Mouse (Mus musculus): Measurements from ENCODE around the gene Map1lc3b.
A peak's percentile ranks its signal among the peaks of the same experiment; 100 is the strongest.

Map1lc3b gene

DNA sequence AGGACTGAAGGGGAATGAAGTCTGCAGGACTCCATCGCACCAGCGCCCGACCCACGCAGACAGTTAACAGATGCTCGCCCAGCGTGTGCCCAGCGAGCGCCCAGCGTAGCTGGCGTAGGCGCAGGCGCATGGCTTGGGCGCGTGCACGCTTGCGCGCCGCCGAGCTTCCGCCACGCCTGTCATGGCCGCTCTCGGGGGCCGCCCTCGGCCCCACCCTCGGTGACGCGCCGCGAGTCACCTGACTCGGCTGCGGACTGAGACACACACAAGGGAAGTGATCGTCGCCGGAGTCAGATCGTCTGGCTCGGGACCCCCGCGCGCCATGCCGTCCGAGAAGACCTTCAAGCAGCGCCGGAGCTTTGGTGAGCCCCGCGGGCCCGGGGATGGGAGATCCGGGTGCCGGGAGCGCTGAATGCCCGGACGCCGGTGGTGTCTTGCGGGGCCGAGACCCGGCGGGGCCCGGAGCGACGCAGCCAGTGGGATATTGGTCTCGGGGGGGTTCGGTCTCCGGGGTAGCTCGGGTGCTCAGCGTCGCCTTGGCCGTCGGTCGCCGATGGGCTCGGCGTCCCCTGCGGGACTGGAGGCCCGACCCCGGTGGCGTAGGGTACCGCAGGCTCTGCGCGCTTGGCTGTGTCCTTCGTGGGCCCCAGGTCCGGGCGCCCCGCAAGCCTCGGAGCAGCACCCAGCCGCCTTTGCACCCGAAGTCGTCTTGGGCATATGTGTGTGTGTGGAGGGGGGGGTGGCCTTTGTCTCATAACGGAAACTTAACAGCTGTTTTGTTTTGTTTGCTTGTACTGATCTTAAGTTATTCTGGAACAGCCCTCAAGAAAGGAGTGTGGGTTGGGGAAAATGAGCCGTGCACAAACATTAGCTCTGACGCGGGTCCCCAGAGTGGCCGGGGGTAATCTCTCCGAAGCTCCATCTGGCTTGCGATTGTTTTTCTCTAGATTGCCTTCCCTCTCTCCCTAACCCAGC, at the start of gene Map1lc3b:
TSS of gene Map1lc3b (plus strand) at position 159 of the 975 bp plus-strand sequence.
- DNase-seq (ENCODE audit: low read depth, low spot score): peak; percentile 94

DNA sequence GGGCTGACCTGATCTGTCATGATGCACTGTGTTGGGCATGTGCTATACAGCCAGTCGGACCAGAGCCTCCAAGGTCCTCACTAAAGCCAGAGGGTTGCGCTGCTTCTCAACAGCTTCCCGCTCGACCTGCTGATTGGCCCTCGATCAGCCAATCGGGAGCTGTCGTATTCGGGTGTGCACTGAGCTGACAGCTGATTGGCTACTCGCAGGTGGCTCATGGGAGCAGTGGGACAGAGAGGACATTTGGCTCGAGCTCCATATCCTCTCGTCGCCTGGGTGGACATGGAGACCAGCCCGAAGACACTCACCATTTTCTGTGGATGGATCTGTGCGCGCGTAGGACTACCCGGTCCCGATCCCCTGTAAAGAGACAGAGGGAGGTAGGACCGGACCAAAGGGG, 48.3 kb upstream of the Map1lc3b start:
- no peak for DNase-seq (ENCODE audit: low read depth, low spot score)

DNA sequence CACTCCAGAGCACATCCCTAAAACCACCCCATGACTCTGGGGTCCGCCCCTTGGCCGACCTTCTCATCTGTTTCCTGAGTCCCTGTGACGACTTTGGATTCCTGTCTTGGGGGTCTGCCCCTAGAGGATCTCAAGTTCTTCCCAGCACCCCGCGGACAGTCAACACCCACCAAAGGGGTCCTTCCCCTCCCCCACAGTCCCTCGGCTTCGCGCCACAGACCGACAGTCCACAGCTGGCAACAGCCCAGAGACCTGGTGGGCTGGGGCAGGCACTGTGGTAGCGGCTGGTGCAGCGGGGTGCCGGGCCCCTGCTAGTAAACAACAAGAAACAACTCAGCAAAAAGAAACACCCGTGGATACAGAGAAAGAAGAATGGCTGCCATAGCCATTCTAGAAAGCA, 47.3 kb upstream of the Map1lc3b start:
- no peak for DNase-seq (ENCODE audit: low read depth, low spot score)

DNA sequence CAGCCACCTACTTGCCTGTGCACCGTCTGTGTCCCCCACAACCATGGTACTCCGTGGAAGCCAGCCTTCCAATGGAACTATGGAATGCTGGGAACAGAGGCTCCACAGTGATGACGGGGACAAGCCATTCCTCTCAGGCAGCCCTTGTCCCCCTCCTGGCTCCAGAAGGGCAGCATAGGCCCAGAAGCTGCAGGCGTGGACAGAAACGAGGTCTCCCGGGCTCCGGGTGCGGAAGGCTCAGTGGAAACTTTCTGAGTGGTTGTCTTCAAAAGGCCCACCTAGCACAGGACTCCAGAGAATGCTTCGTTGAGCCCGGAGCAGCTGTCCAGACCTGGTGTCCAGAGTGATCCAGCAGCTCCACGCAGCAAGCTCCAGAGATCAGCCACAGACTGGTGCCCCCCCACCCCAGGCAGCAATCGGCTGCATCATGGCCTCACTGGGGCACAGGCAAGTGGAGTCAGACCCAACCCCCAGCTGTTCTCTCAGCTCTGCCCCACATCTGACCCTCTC, 45.8 kb upstream of the Map1lc3b start, which contains the start of gene 1700018B08Rik:
TSS of gene 1700018B08Rik (minus strand) at position 45 of the 510 bp plus-strand sequence.
- no peak for DNase-seq (ENCODE audit: low read depth, low spot score)

DNA sequence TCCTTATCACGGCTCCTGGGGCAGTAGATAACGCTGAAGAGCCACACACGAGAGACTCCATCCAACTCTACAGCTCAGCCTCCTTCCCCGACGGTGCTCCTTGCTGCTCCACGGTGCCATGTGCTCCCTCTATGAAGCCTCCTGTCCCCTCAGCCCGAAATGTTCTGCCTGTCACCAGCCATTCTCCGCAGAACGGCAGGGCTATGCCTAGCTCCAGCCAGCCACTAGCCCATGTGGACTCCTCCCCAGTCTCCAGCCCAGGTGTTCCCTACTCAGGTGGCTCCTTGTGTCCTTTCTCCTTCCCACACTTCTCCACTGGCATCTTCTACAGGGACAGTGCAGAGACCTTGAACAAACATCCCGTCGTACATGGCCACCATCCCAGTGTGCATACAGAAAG, 45.2 kb upstream of the Map1lc3b start:
- DNase-seq (ENCODE audit: low read depth, low spot score): no peak

DNA sequence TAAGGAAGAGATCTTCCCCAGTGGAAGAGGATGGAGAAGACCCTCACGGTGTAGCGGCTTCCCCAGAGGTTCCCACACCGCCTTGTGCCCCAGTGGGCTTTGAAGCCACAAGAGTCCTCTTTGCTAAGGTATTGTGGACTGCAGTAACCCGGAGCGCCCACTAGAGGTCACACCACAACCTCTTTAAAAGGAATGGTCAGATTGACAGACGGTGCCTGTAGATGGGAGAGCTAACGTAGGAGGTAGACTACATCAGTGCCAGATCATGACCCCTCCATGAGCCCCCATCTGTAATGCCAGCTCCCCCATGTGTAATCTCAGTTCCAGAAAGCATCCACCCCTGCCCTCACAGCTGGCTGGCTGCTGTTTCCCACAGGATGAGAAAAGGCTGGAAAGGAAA, 43.0 kb upstream of the Map1lc3b start:
- peak; percentile 79 for DNase-seq (ENCODE audit: low read depth, low spot score)

DNA sequence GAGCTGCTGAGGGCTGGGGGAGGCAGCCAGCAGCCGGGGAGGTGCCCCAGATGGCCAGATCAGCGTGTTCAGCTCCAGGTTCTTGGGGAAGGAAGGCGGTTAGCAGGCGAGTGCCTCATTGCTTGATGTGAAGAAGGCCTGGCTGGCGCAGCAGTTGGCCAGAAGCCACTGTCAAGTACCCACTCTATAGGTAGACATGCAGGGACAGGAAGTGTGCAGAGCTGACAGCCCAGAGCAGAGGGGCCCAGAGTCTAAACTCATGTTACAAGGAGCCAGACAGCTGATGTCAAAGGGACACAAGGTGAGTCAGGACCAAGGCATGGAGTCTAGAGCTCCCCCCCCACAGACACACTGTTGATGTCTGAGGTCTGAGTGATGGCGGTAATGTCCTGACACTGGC, 40.1 kb upstream of the Map1lc3b start:
- no peak for DNase-seq (ENCODE audit: low read depth, low spot score)

DNA sequence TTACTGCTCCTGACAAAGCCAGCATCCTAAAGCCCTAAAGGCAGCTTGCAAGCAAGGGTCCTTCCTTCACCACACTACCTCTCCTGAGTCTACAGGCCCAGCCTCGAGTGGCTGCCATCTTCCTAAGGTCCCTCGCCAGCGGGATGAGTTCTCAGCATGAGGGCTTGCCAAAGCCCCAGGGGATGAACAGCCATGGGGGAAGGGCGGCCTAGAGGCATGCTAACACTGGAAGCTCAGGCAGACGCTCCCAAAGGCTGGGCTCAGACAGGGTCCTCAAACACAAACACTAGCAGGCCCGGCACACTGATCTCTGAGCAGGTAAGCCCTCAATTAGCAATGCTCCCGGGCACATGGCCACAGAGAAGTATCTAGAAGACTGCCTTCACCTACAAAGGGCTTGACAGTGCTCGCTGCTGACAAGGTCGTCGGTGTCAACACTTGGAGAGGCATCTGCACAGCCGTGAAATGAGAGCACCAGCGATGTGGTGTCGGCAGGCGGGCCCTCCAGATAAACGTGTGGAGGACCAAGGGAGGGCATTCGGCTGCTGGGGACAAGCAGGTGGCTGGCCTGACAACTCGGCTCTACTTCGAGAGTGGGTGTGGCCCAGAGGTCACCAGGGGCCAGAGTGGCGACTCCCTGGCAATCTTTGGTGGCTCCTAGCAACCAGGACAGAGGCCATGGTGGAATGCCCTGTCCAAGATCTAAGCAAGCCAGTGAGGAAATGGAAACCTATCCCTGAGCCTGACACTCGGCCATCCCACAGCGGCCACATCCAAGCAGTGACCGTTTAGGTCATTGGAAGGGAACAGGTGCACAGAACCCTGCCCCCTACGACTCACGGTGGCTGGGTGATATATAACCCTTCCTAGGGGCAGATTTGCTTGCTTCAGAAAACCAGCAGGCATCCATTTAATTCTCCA, 38.8 kb upstream of the Map1lc3b start:
- peak; percentile 96 for DNase-seq (ENCODE audit: low read depth, low spot score)

DNA sequence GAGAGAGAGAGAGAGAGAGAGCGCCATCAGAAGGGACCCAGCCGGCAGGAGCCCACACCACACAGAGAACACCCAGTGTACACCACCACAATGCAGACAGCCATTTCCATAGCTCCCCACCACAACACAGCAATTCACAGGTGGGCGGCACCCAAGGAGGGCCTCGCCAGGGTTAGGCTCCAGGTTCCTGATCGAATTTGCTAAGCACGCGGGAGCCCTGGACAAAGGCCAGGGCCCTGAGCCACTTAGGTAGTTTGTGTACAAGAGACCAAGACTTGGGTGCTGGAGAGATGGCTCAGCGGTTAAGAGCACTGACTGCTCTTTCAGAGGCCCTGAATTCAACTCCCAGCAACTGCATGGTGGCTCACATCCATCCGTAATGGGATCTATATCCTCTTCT, 37.7 kb upstream of the Map1lc3b start:
- DNase-seq (ENCODE audit: low read depth, low spot score): no peak

DNA sequence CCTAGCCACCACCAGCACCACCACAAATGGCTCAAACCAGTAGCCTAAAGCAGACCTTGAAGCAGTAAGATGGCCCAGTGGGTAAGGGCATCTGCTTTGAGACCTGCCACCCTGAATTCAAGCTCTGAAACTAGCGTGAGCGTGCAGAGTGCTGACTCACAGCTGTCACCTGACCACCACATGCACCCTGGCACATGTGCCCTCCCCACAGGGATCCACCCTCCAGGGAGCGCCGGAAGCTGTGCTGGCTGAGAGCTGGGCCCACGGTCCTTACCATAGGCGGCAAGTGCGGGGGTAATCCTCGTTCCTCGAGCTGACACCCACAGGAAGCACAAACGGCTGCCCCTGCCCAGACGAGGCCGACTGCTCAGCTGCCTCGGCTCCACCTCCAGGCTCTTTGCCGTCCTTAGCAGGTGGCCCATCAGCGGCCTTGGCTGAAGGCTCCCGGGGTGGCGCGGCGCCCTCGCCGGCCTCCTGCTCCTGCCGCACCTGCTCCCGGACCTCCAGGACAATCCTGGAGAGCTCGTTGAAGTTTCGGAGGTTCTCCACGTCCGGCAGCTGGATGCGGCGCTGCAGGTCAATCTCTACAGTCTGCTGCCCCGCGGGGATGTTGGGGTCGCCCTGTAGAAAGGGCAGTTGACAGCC, 36.2 kb upstream of the Map1lc3b start:
- DNase-seq (ENCODE audit: low read depth, low spot score): no peak

DNA sequence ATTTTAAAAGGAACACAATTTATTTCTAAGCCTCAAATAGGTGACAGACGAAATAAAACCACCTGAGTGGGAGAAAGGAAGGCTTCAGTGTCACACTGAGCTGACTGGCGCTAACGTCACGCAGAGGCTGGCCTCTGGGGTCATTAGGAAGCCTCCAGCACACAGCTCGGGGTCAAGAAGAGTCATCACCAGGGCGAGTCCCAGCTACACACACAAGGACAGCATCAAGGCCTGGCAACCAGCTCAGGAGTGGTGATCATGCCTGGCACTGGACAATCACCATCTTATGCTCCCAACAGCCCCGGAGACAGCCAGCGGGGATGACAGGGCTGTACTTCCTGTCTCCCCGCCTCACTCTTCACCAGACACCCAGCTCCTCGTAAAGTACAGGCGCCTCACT, 32.4 kb upstream of the Map1lc3b start:
- no peak for DNase-seq (ENCODE audit: low read depth, low spot score)

DNA sequence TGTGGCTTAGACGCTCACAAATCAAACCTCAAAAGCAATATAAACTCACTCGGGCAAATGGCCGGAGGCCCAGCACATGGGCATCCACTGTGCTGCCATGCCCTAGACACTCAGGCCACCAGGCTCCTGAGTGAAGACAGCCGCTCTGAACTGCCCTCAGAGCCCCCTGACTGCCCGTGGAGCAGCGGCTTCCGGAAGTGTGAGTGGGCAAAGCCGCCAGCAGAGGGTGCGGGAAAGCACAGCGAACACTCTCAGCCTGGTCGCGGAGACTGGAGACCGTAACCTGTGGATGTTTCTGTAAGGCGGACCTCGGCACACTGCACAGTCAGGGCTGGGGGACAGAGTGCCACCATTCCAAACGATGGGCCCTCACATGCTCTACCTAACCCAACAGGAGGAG, 31.6 kb upstream of the Map1lc3b start:
- no peak for DNase-seq (ENCODE audit: low read depth, low spot score)

DNA sequence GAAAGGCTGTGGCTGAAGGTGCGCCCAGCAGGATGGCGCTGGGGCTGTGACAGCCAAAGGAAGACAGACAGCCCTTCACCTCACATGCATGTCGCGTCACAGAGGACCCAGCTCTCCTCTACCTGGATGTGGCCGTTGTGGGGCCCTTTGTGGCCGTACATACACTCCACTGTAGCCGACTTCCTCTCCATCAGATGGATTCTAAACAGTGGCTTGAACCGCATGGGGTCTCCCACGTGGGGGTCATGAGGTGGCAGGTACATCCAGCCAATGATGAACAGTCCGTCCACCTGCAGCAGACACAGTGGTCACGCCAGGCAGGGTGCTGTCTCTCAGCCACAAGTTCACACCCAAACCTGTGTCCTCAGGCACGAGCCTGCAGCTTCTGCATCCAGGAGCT, 30.4 kb upstream of the Map1lc3b start:
- no peak for DNase-seq (ENCODE audit: low read depth, low spot score)

DNA sequence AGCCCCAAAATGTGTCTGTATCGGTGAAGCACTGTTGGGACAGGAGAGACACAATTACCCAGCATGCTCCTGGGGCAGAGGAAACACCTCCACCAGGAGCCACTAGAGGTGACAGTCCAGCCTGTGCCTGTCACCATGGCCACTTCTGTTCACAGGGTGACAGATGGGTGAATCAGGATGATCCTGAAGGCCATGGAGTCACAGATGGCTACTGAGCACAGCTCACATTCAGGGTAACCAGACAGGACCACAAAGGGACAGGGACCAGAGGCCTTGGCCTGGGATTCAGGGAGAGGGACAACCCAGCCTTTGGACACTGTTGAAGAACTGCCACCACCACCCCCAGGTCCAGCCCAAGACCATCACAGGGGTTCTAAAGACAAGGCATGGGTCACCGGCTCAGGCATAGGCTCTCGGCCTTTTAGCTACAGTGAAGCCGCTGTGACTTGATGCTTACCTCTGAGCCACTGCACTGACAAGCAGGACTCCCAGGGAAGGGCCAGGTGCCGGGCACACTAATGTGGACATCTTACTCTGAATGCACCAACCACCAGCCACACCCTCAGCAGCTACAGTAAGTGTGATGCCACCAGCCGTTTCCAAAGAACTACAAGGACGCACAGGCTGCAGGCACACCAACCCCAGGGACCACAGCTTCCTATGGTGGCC, 29.6 kb upstream of the Map1lc3b start:
- DNase-seq (ENCODE audit: low read depth, low spot score): no peak

DNA sequence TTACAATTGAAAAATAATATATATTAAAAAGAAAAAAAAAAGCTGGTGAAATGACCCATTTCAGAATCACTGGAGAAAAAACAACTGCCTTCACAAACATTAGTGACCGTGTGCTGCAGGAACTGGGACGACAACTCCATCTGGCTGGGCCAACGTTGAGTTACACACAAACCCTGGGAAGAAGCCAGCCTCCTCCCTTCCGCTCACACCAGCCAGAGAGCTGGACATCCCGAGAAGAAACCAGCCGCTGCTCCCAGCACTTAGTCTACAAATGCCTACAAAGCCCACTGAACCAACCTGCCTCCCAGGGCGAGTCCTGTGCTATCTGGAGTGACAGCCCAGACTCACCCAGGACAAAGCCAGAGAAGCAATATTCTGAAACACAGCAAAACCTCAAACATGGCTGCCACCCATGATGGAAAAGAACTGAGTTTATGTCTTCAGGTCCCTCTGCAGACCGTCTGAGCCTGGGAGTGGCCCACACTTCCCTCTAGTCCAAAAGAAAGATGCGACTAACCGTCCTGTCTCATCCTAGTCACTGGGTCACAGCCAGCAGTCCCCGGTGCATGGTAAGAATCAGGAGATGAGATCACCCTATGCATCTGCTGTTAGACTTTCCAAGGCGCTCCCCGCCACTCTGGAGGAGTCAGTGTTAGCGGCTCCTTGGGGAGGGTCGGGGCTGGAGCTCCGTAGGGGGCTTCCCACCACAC, 28.4 kb upstream of the Map1lc3b start:
- DNase-seq (ENCODE audit: low read depth, low spot score): peak; percentile 88

DNA sequence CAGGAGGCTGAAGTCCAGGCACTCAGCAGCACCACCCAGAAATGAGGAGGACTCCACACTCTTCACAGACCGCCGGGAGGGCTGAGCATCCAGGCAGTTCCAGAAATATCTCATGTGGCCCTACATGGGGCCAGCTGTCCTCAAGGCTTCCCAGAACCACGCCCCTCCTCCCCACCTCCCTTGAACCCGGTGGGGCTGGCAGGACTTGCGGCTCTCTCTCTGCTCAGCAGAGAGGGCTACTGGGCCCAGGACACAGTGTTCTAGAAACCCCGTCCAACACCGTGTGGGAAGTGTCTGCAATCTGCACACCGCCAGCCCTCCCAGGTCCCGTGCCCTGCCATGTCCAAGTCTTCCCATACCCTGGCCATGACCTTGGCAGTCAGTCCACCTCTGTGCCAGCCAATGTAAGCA, 27.2 kb upstream of the Map1lc3b start:
- DNase-seq (ENCODE audit: low read depth, low spot score): peak; percentile 97

DNA sequence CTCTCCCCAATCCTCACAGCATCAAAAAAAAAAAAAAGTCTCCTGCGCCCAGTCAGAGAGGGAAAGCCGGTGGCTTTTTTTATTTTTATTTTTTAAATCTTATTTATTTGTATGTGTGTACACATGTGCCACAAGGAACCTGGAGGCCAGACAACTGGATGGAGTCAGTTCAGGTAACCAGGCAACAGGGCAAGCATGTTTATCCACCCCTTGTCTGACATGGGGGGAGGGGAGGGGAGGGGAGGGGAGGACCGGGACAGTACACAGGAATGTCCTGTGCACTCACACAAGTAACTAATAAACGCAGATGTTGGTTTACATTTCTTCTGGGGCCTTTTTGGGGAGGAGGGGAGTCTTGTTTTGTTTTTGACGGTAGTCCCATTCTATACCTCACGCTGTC, 26.5 kb upstream of the Map1lc3b start:
- DNase-seq (ENCODE audit: low read depth, low spot score): no peak

DNA sequence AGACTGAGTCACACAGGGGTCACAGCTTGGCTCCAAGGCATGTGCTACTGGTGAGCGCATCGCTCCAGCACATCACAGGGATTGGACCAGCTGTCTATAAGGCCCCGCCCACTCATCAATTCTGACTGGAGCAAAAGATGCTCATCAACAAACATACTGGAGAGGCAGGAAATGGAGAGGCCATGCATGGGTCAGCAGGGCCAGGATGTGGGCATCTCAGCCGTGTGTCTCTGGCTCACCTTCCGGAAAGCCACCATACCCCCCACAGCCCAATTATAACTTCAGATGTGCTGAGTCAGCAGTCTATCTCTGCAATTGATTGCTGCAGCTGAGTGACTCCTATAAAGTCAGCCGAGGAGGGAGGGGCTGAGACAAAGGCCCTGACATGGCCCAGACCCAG, 21.8 kb upstream of the Map1lc3b start:
- no peak for DNase-seq (ENCODE audit: low read depth, low spot score)

DNA sequence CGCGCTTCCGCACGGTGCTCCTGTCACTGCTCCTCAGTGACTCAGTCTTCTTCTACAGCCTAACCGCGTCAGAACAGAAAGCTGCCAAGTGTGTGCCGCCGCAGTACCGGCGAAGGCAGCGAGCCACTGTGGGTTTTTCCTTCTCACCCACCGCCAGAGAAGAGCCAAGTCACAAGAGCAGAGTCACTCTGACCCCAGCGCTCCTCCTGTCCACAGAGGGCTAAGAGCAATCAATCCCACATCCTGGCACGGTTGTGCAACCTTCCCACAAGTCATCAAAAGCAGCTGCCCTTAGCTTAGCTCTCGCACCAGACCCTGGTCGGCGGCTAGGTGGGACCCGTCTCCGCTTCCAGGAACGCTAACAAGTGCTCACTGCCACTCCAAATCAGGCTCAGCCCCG, 19.8 kb upstream of the Map1lc3b start:
- peak; percentile 74 for DNase-seq (ENCODE audit: low read depth, low spot score)

DNA sequence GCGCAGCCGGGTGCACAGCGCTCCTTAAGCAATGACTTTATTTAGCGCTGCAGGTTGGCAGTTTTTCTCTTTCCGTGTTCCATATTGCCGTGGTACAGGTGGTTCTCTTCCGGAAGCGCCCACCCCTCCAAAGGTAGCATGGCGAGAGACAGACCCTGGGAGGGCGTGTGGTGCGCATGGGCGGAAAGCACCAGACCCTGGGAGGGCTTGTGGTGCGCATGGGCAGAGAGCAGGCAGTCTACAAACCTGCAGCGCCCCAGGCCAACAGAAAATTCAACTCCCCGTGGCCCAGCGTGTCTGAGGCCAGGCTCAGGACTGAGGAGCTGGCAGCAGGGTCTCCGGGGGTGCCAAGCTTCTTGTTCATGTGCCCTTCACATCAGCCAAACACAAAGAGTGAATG, 19.4 kb upstream of the Map1lc3b start:
- no peak for DNase-seq (ENCODE audit: low read depth, low spot score)

Measured in skeletal muscle tissue, adult 2 months (tissue).